Mouse (Mus musculus) limb, embryonic 14.5 days (tissue): ENCODE results near the gene Nfatc2. TPM values are rescaled to one million over a fixed set of nuclear protein-coding genes. Genes with fewer than 3 reads are reported as not detected.

Source experiments
- ATAC-seq: fragments of 200-750 bp; cut with Nextera tagmentation; 2 replicates; pipeline ENCODE4 v1.8.0; 2017; ENCODE audit warnings: low read depth, moderate number of reproducible peaks, moderate TSS enrichment; ENCODE audit not compliant: low FRiP score
- DNase-seq: peaks from one replicate; pipeline ENCODE4 v3.0.0-alpha.2; 2015; ENCODE audit warnings: low spot score
- H3K27ac ChIP-seq: fragments of 300-500 bp; sonication (generic); replicated peaks from 2 replicates; pipeline ENCODE4 v1.5.1; 2014; ENCODE audit warnings: low read depth, mild to moderate bottlenecking, low read length, moderate library complexity, mixed read lengths
- H3K27me3 ChIP-seq: fragments of 300-500 bp; sonication (generic); 2 replicates; pipeline ENCODE4 v1.6.1; 2014; ENCODE audit warnings: low read length, mixed read lengths; ENCODE audit not compliant: control insufficient read depth, insufficient read depth
- H3K36me3 ChIP-seq: fragments of 300-500 bp; sonication (generic); 2 replicates; pipeline ENCODE4 v1.6.1; 2014; ENCODE audit warnings: mild to moderate bottlenecking, low read length, moderate library complexity, mixed read lengths; ENCODE audit not compliant: control insufficient read depth, insufficient read depth
- H3K4me1 ChIP-seq: fragments of 300-500 bp; sonication (generic); 2 replicates; pipeline ENCODE4 v1.6.1; 2014; ENCODE audit warnings: antibody characterized with exemption, low read length, mixed read lengths; ENCODE audit not compliant: control insufficient read depth, insufficient read depth
- H3K4me2 ChIP-seq: fragments of 300-500 bp; sonication (generic); replicated peaks from 2 replicates; pipeline ENCODE4 v1.6.1; 2014; ENCODE audit warnings: low read depth, mild to moderate bottlenecking, low read length, moderate library complexity; ENCODE audit not compliant: severe bottlenecking
- H3K4me3 ChIP-seq: fragments of 300-500 bp; sonication (generic); replicated peaks from 2 replicates; pipeline ENCODE4 v1.5.1; 2014; ENCODE audit warnings: low read length
- H3K9ac ChIP-seq: fragments of 300-500 bp; sonication (generic); 2 replicates; pipeline ENCODE4 v1.6.1; 2014; ENCODE audit warnings: mild to moderate bottlenecking, low read depth, low read length, moderate library complexity; ENCODE audit not compliant: severe bottlenecking
- H3K9me3 ChIP-seq: fragments of 300-500 bp; sonication (generic); 2 replicates; pipeline ENCODE4 v1.6.1; 2016; ENCODE audit warnings: low read length; ENCODE audit not compliant: control insufficient read depth
- POLR2A ChIP-seq: fragments of 200-500 bp; IDR thresholded peaks from 2 replicates; pipeline ENCODE4 v1.8.0; 2012; ENCODE audit warnings: inconsistent platforms, mild to moderate bottlenecking, moderate library complexity, borderline replicate concordance; ENCODE audit not compliant: insufficient read depth, insufficient read length; ENCODE audit errors: extremely low read depth
- WGBS: fragments of 180-500 bp; shearing (Covaris S2); extraction: QIAGEN DNeasy Blood & Tissue Kit; methylation state at CpG from one replicate; pipeline ENCODE4 v1.1.7; 2014; 5-methylcytosine and 5-hydroxymethylcytosine counted together
- polyA plus RNA-seq, 2 experiments: library from polyadenylated mRNA; depleted of rRNA in 1 of 2; stranded (reverse) in 1 of 2; unstranded in 1 of 2; fragments of >200 nt; fragmentation: Nextera tagmentation in 1 of 2; extraction: Ambion mirVana in 1 of 2; gene quantifications; 2 replicates each; pipeline versions ENCODE4 v1.2.1 to v1.2.3; 2012 to 2014

Nfatc2 gene
- polyA plus RNA-seq, 2 experiments = 9.0 to 9.4 TPM

DNA sequence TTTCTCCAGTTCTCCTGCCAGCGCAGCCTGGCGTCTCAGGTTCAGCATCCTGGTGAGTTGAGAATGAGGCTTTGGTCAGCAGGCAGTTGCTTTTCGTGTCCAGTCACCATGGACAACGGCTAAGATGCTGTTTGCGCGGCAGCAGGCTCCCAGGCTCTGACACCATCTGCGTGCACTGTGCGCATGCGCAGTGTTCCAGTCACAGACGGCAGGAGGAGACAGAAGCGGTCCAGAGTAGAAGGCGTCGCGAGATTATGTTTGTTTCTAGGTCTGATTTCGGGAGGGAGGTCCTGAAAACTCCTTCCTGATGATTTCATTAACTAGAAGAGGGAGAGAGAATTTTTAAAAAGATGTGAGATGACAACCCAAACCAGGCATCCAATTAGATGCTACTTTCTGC is 121.5 kb downstream of the Nfatc2 start:
- DNase-seq (no peak), ATAC-seq (no peak)
- Histone ChIP-seq H3K36me3 (no peaks in the 10 kb centered on the region), H3K27me3 (no peaks in the 10 kb centered on the region), H3K9me3 (no peaks in the 10 kb centered on the region), H3K27ac (no peak overlapping the region), H3K4me2 (no peak overlapping the region), H3K9ac (no peak overlapping the region), H3K4me1 (peaks cover 11% of the 10 kb centered on the region), H3K4me3 (no peak overlapping the region)
- TF ChIP-seq POLR2A = no peak
- 79% methylated on average over 15 of the region's 15 CpGs for WGBS

DNA sequence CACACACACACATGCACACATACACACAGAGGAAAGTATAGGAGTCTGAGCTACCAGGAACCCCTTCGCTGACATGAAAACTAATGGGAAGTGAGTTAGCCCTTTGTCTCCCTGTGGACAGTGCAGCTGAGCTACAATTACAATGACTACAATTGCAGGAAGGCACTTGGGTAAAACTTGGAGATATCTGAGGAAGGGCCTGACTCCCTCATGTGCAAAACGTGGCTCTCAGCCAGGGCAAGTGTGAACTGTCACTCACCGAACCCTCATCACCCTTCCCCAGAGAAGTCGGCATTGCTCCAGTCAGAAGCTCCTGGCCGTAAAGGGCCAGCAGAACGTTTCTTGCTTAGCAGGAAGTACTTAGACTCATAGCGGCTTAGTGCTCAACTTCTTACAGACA is 123.0 kb downstream of the Nfatc2 start:
- WGBS = 44% methylated on average over 7 of the region's 7 CpGs
- Histone ChIP-seq H3K27ac (no peak overlapping the region; the same call in 1 of the 2 replicates), H3K36me3 (no peaks in the 10 kb centered on the region), H3K4me2 (no peak overlapping the region), H3K9ac (no peak overlapping the region), H3K9me3 (no peaks in the 10 kb centered on the region), H3K27me3 (no peaks in the 10 kb centered on the region), H3K4me3 (no peak overlapping the region), H3K4me1 (peaks cover 20% of the 10 kb centered on the region)
- no peak for ATAC-seq
- no peak for DNase-seq
- no peak for TF ChIP-seq POLR2A

GRCm38 (mm10) chr2:168473496-168473895 is 128.0 kb downstream of the Nfatc2 start:
- no peaks in the 10 kb centered on the region for H3K36me3 ChIP-seq
- no peak overlapping the region for H3K27ac ChIP-seq
- no peak for DNase-seq
- no peak overlapping the region for H3K4me3 ChIP-seq
- ATAC-seq = no peak
- no peaks in the 10 kb centered on the region for H3K27me3 ChIP-seq
- no peak overlapping the region for H3K4me2 ChIP-seq
- H3K9me3 ChIP-seq = no peaks in the 10 kb centered on the region
- H3K4me1 ChIP-seq = peaks cover 17% of the 10 kb centered on the region
- 55% methylated on average over 9 of the region's 9 CpGs for WGBS
- no peak for TF ChIP-seq POLR2A
- no peak overlapping the region for H3K9ac ChIP-seq

DNA sequence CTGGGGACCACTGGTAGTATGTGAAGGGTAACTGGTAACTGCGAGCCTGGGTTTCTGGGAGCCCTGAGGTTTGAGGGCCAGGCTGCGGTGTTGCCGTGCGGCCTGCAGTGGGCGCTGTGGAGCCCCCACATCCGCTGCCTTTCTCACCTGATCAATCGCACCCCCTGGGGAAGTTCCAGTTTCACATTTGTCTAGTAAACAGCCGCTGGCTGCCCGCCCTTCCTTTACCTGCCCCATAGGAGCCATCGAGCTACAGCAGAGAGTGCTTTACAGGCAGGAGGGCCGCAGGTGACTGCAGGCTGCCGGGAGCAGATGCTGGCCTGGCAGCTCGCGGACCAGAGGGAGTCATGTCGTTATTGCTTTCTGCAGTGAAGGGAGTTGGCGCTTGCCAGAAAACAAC is 128.6 kb downstream of the Nfatc2 start:
- H3K27ac ChIP-seq = no peak overlapping the region
- no peak overlapping the region for H3K9ac ChIP-seq
- peaks cover 16% of the 10 kb centered on the region for H3K4me1 ChIP-seq
- H3K36me3 ChIP-seq = no peaks in the 10 kb centered on the region
- H3K4me2 ChIP-seq = peak overlapping the region; percentile 46
- no peaks in the 10 kb centered on the region for H3K27me3 ChIP-seq
- H3K9me3 ChIP-seq = no peaks in the 10 kb centered on the region
- ATAC-seq (peak; percentile 66; the same call in 1 of the 2 replicates), DNase-seq (peak; percentile 80)
- no peak overlapping the region for H3K4me3 ChIP-seq
- 6% methylated on average over 16 of the region's 16 CpGs for WGBS
- TF ChIP-seq POLR2A = no peak

DNA sequence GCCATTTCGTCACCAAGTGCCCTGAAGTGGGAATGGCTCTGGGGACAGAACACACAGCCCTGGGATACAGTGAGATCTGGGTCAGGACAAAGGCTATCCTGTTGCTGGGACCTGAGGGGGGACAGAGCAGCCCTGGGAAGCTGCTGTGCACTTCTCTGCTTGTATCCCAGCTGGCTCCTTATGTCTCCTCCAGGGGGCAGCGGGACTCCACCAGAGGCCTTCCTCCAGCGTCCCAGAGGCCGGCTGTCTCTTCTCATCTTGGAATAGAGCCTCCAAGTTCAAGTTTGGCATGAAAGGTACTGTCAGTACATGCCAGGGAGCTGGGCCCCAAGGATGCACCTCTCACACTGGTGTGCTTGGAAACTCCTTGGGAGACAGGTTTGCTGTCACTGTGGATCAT is 132.4 kb downstream of the Nfatc2 start:
- ATAC-seq = no peak
- no peaks in the 10 kb centered on the region for H3K36me3 ChIP-seq
- H3K27me3 ChIP-seq = no peaks in the 10 kb centered on the region
- H3K9me3 ChIP-seq = no peaks in the 10 kb centered on the region
- no peak for TF ChIP-seq POLR2A
- WGBS = 13% methylated on average over 4 of the region's 4 CpGs
- DNase-seq = peak; percentile 62
- no peak overlapping the region for H3K4me3 ChIP-seq
- no peak overlapping the region for H3K4me2 ChIP-seq
- peaks cover 13% of the 10 kb centered on the region for H3K4me1 ChIP-seq
- no peak overlapping the region for H3K9ac ChIP-seq
- H3K27ac ChIP-seq = no peak overlapping the region

- no peak overlapping the region for H3K27ac ChIP-seq
- no peaks in the 10 kb centered on the region for H3K27me3 ChIP-seq
- no peaks in the 10 kb centered on the region for H3K36me3 ChIP-seq
- no peak for TF ChIP-seq POLR2A
- no peaks in the 10 kb centered on the region for H3K9me3 ChIP-seq
- WGBS = 84% methylated on average over 5 of the region's 5 CpGs
- no peak overlapping the region for H3K4me2 ChIP-seq
- H3K9ac ChIP-seq = no peak overlapping the region
- H3K4me3 ChIP-seq = no peak overlapping the region
- H3K4me1 ChIP-seq = 0 out of 2 replicates have a peak, but pooled peaks cover 4% of the 10 kb centered on the region
- ATAC-seq = no peak
- DNase-seq = no peak
Measured at GRCm38 (mm10) chr2:168467166-168467565, 134.3 kb downstream of the Nfatc2 start.
